Mouse (Mus musculus) small intestine, adult 10 weeks (tissue): ENCODE data around the gene Ubqln3. TPM values are rescaled to one million over a fixed set of nuclear protein-coding genes. Genes with fewer than 3 reads are reported as not detected.

ENCODE experiments used
- polyA plus RNA-seq: library from polyadenylated mRNA; stranded (reverse); fragments of 350-450 nt; fragmentation: Illumina TruSeq; extraction: RNeasy Lipid Tissue Mini Kit (QIAGEN cat#74804); gene quantifications from one replicate; pipeline ENCODE4 v1.2.3, GENCODE M21; 2014; ENCODE audit warnings: low replicate concordance

The Ubqln3 gene
- not detected for polyA plus RNA-seq

GRCm38 (mm10) chr7:104143179-104143578, at the start of gene Ubqln3:
TSS of gene Ubqln3 (minus strand) at chr7:104143279.

GRCm38 (mm10) chr7:104183292-104183691, 40.2 kb upstream of the Ubqln3 start, which contains the start of gene Olfr648:
TSS of gene Olfr648 (minus strand) at chr7:104183392.

GRCm38 (mm10) chr7:104150456-104150855, 7.4 kb upstream of the Ubqln3 start, which contains the start of gene Ubqlnl:
TSS of gene Ubqlnl (minus strand) at chr7:104150556.

GRCm38 (mm10) chr7:104137305-104137704, 5.8 kb downstream of the Ubqln3 start, which contains the start of gene Olfr643:
TSS of gene Olfr643 (minus strand) at chr7:104137405.

GRCm38 (mm10) chr7:104129726-104130125, 13.4 kb downstream of the Ubqln3 start, which contains the start of gene Ubqln5:
TSS of gene Ubqln5 (minus strand) at chr7:104129826.

GRCm38 (mm10) chr7:104104757-104104972, 38.4 kb downstream of the Ubqln3 start, which contains the start of gene Olfr646:
TSS of gene Olfr646 (plus strand) at chr7:104104873.

Other genes with a start within 250 kb of the Ubqln3 start
- gene Olfr64, start 248.8 kb downstream of the Ubqln3 start, polyA plus RNA-seq = not detected
- gene Olfr65, start 239.8 kb downstream of the Ubqln3 start, polyA plus RNA-seq = not detected
- not detected for gene Olfr631, start 214.5 kb downstream of the Ubqln3 start, polyA plus RNA-seq
- gene Olfr632, start 208.9 kb downstream of the Ubqln3 start, polyA plus RNA-seq = not detected
- not detected for gene Olfr633, start 198.8 kb downstream of the Ubqln3 start, polyA plus RNA-seq
- not detected for gene Olfr635, start 172.1 kb downstream of the Ubqln3 start, polyA plus RNA-seq
- not detected for gene Olfr638, start 144.5 kb downstream of the Ubqln3 start, polyA plus RNA-seq
- not detected for gene Olfr639, start 126.0 kb downstream of the Ubqln3 start, polyA plus RNA-seq
- not detected for gene Olfr640, start 117.7 kb downstream of the Ubqln3 start, polyA plus RNA-seq
- not detected for gene Olfr641, start 107.8 kb downstream of the Ubqln3 start, polyA plus RNA-seq
- not detected for gene Olfr642, start 90.6 kb downstream of the Ubqln3 start, polyA plus RNA-seq
- not detected for gene 4930516K23Rik, start 81.8 kb downstream of the Ubqln3 start, polyA plus RNA-seq
- not detected for gene Olfr644, start 71.4 kb downstream of the Ubqln3 start, polyA plus RNA-seq
- gene Olfr645, start 57.8 kb downstream of the Ubqln3 start, polyA plus RNA-seq = not detected
- gene Olfr646, start 38.4 kb downstream of the Ubqln3 start, polyA plus RNA-seq = not detected
- not detected for gene Ubqln5, start 13.5 kb downstream of the Ubqln3 start, polyA plus RNA-seq
- gene Olfr643, start 5.9 kb downstream of the Ubqln3 start, polyA plus RNA-seq = not detected
- not detected for gene Ubqlnl, start 7.3 kb upstream of the Ubqln3 start, polyA plus RNA-seq
- not detected for gene Olfm5, start 21.6 kb upstream of the Ubqln3 start, polyA plus RNA-seq
- 0.19 TPM for gene Olfr648, start 40.1 kb upstream of the Ubqln3 start, polyA plus RNA-seq
- gene Olfr649, start 52.7 kb upstream of the Ubqln3 start, polyA plus RNA-seq = not detected
- 2.7 TPM for gene Trim6, start 75.5 kb upstream of the Ubqln3 start, polyA plus RNA-seq
- gene Trim34a, start 101.2 kb upstream of the Ubqln3 start, polyA plus RNA-seq = 39.9 TPM
- gene Trim5, start 144.8 kb upstream of the Ubqln3 start, polyA plus RNA-seq = 27.1 TPM
- 70.7 TPM for gene Trim12a, start 172.2 kb upstream of the Ubqln3 start, polyA plus RNA-seq
- not detected for gene Trim34b, start 186.2 kb upstream of the Ubqln3 start, polyA plus RNA-seq
- gene Trim12c, start 210.1 kb upstream of the Ubqln3 start, polyA plus RNA-seq = 86.4 TPM
- 1.3 TPM for gene Trim30b, start 226.6 kb upstream of the Ubqln3 start, polyA plus RNA-seq